Mouse (Mus musculus): ENCODE measurements around the gene Ankrd28.

DNA sequence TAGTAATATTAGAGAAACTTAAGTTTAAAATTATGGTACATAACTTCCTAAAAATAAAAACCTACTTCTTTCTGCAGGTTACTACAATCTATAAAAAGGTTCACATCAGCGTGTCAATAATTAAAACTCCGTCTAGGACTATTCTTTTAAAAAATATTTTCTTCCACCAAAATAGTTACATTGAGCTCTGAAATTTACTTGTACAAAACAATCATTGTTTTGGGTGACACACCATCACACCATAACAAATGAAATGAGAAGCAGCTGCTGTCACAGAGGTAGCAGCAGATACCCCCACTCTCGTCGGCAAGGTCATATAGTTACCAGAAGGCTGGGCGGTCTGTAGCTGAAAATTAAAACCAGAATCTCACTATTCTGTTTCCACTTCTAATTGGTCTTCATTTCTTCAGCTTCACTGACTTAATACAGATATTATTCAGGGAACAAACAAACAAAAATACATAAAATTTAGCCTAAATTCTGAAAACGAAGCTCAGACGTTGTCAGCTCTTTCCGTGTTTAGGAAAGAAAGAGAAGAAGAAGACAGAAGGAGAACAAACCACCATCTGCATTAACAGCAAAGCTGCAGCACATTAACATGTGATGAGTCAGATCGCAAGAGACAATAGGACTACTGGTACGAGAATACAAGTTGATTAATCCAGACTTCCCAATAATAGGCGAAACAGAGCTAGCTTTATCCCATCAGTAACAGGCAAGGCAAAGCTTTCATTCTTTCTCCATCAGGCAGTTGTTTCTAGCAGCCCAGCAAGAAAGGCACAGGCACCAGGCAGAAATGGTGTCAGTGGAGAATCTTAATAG is 49.8 kb downstream of the Ankrd28 start:
- TF ChIP-seq SRF (IDR thresholded peaks at IDR 0.05; ENCODE audit: control insufficient read depth, insufficient read length, low read depth) (no peak), POLR2A (IDR thresholded peaks at IDR 0.05; ENCODE audit: insufficient read length, low read depth) (no peak), E2F4 (IDR thresholded peaks at IDR 0.05; ENCODE audit: insufficient read depth) (no peak), MAX (IDR thresholded peaks at IDR 0.05; ENCODE audit: low read depth) (no peak), USF1 (IDR thresholded peaks at IDR 0.05; ENCODE audit: low read depth) (no peak), POLR2AphosphoS2 (IDR thresholded peaks at IDR 0.05; ENCODE audit: insufficient read length, low read depth) (no peak), CEBPB (IDR thresholded peaks at IDR 0.05; ENCODE audit: insufficient read depth, poor library complexity, severe bottlenecking) (no peak), TCF12 (IDR thresholded peaks at IDR 0.05; ENCODE audit: insufficient read depth, poor library complexity, severe bottlenecking) (no peak), REST (IDR thresholded peaks at IDR 0.05; ENCODE audit: insufficient read depth, insufficient read length) (no peak), TCF3 (IDR thresholded peaks at IDR 0.05; ENCODE audit: insufficient read length, low read depth) (no peak), MYOG (IDR thresholded peaks at IDR 0.05; ENCODE audit: control insufficient read depth in 1 of 3, insufficient read depth in 1 of 3, insufficient read length in 2 of 3, low read depth in 2 of 3) (no peak)

All from myocyte (in vitro differentiated cells).